Mouse (Mus musculus) gastrocnemius, postnatal 25 days (tissue): ENCODE measurements at regions not wholly inside any gene's neighbourhood (a gene's known extent, or its start where the extent isn't known, plus 50 kb on each side); places are given as distances from the start of the nearest gene placed in this dataset.
"Not testable (repeated sequence)": the region's sequence is repeated elsewhere in the genome, so short reads cannot be mapped to it uniquely, and the experiment has no call there.

Experiments
- DNase-seq: peaks from one replicate; pipeline ENCODE4 v3.0.0; 2022

DNA sequence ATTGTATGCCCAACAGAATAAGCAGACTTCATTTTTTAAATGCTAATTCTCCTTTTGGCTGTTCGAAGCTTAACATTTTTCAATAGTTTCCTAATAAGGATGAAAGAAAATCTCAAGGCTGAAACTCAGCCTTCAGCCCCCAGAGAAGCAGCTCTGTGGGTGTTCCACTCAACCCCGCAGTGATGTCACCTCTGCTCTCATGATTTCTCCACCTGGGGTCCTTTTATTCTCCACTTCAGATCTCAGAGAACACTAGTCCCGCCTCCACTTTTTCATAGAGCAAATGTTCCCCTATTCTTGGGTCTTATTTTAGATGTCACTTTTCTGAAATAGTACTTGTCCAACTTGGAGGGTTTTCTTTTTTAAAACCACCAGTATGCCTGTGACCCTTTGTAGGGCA lies 567.3 kb downstream of the Cntn3 start:
- DNase-seq: no peak

DNA sequence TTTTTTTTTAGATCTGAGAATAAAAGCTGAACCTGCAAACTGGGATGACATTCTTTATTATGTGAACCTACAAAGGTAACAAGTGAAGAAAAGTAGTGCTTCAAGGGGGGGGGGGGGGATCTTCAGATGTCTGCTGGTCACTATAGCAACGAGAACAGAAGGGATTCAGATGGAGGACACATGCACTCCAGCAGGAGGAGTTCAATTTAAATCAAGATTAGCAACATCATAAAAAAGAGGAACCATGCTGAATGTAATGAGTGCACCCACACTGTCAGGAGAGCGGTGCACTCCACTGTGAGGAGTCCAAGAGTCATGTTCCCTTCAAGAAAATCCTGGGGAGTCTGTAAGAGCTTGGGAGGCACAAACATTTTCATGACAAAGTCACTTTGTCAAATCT lies 574.7 kb downstream of the Cntn3 start:
- DNase-seq: no peak

DNA sequence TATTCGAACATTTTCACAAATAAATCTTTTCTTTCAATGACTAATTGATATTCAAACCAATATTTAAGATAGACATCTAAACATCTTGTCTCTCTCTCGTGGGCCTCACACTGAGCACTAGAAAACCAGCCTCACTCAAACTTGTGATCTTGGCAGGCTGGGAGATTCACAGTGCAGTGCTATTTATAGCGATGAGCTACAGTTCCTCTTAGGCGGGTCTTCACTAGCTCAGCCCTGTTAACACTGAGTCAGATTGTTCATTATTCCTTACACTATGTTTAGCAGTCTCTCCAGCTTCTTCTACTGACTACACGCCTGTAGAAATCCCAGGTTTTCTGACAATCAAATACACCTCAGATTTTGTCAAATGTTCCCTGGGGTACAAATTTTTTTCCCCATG lies 575.3 kb downstream of the Cntn3 start:
- DNase-seq: no peak

DNA sequence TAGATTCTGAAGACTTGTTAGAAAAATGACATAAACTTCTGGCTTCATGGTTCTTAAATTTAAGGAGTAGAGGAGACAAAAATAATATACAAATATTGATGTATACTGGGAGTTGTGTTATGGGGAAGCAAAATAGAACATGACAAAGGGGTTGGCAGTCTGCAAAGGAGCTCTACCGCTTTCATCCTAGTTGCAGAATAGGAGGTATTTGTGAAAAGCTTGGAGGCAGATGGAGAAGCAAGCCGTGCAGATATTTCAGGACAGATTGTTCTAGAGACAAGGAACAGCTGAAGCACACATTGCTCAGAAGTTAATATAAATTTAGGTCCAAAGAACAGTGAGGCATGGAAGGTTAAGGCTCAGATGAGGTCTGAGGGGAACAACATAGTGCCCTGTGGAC lies 580.1 kb downstream of the Cntn3 start:
- no peak for DNase-seq

DNA sequence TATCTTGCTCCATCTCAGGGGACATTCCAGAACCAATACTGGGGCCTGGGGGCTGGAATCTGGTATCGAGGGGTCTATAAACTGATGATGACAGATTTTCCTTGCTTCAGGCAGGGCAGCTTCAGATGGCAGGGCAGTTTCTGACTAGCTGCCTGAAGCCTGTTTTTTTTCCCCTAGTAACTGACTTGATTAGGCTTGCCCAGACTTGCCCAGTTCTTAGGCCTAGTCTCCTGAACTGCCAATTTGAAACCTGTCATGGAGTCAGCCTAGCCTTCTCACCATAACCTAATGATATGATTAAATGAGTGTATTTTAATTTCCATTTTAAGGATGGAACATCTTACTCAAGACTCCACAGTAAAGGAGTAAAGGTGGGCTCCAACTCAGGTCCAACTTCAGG lies 591.2 kb downstream of the Cntn3 start:
- no peak for DNase-seq

DNA sequence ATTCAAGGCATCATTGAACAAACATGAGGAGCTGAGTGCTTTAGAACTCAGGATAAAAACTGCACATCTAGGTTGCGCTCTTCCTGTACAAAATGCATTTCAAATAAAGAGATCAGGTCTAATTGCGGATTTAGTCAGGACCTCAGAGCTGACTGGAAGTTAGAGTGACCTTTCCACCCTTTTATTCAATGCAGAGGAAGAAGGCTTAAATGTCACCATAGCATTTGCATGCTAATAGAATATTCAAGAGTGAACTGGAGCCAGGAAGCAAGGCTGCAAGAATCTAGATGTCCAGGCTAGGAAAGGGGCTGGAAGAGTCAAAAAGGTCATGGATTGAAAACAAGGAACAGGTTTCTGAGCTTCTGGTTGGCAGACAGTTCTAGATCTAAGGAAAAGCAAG lies 593.7 kb downstream of the Cntn3 start:
- DNase-seq: no peak

DNA sequence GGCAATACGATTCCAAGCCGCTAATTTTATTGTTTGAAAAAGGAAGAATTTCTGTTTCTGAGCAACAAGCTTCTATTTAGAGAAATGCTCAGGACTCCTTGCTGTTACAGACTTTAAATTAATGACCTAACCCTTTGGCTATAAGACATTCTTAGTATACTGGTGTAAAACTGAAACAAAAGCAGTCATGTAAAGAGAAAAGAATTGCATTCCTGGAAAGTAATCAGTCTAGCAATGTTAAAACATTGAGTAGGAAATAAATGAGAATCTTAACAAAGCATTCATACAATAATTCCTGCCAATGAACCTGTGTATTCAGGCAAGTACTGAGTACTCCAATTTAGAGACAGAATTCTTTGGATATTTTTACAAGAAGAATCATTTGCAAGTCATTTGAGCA lies 587.2 kb upstream of the Pdzrn3 start:
- DNase-seq: no peak

DNA sequence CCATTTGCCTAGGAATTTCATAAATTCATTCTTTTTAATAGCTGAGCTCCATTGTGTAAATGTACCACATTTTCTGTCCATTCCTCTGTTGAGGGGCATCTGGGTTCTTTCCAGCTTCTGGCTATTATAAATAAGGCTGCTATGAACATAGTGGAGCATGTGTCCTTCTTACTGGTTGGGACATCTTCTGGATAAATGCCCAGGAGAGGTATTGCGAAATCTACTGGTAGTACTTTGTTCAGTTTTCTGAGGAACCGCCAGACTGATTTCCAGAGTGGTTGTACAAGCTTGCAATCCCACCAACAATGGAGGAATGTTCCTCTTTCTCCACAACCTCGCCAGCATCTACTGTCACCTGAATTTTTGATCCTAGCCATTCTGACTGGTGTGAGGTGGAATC lies 583.8 kb upstream of the Pdzrn3 start:
- DNase-seq: not testable (repeated sequence)

DNA sequence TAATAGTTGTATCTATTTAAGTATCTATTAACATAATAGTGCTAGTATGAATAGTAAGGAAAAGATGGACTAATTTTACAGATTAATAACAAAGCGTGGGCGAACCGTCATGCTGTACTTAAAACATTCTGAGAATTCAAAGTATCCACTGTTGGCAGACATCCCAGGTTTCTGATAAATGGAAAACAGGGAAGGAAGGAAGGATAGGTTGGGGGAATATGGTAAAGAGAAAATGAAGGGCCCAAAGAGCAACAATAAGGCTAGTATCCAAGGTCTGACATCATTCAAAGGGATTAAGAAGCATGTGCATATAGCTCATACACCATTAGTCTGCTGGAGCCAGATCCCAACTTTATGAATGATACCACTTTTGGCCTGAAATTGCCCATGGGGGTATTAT lies 572.0 kb upstream of the Pdzrn3 start:
- DNase-seq: no peak

DNA sequence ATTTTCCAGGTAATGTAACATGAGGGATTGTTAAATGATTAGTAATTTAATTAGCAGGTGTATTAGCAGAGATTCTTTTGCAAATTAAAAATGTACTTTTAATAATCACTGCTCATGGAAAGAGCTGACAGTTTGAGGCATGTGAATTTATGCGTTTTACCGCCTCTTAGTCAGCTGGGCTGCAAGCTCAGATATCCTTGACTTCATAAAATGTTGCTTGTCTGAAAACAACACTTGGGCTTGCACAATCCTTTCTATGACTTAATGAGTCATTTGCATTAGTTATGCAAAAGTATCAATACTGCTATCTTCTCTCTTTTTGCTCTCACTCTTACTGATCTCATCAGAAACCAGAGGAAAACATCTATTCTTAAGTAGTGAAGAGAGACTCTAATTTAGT lies 571.3 kb upstream of the Pdzrn3 start:
- DNase-seq: no peak

DNA sequence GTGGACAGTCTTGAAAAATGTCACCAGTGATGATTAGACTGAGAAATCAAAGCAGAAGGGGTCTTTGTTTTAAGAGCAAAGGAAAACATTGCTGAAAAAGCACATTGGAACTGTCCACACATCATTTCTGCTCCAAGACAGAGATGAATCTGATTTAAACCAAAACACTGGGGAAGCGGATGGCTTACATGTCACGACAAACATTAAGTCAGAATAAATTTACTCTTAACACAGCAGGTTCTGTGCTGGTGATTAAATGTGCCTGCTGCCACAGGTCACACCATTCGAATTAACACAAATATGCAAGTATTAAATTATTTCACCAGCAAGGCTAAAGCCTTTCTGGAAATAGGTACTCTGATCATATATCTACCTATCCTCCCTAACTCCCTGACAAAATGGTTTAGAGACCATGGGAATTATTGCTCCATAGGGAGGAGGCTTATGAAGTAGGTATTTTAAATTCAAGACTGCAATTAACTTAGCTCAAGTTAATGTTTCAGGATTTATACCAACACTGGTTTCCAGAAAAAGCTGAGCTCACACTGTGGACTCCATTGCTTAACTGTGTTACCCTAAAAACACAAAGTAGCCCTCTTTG lies 562.7 kb upstream of the Pdzrn3 start:
- no peak for DNase-seq

DNA sequence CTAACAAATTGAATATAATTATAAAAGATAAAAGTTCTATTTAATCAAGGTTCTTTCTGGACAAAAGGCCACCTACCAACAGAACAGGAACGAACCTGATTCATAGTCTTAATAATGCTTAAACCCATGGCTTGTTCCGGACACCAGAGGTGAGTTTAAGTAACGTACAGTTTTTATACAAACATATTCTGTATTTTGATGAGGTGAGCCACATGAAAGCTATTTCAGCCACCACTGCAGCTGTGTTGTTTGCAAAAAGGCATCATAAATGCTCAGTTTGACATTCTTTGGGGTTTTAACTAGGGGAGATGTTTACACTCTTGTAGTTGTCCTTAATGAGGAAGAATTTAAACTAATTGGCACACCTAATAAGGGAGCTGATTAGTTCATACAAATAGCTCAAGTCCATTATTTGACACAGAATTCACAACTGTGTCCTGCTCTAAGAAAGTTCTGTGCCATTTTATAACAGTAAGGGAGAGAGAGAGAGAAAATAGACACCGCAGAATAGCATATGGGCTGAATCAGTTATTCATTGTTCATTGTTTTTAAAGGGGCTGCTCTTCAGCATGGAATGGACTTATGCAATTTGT lies 560.8 kb upstream of the Pdzrn3 start:
- DNase-seq: no peak

DNA sequence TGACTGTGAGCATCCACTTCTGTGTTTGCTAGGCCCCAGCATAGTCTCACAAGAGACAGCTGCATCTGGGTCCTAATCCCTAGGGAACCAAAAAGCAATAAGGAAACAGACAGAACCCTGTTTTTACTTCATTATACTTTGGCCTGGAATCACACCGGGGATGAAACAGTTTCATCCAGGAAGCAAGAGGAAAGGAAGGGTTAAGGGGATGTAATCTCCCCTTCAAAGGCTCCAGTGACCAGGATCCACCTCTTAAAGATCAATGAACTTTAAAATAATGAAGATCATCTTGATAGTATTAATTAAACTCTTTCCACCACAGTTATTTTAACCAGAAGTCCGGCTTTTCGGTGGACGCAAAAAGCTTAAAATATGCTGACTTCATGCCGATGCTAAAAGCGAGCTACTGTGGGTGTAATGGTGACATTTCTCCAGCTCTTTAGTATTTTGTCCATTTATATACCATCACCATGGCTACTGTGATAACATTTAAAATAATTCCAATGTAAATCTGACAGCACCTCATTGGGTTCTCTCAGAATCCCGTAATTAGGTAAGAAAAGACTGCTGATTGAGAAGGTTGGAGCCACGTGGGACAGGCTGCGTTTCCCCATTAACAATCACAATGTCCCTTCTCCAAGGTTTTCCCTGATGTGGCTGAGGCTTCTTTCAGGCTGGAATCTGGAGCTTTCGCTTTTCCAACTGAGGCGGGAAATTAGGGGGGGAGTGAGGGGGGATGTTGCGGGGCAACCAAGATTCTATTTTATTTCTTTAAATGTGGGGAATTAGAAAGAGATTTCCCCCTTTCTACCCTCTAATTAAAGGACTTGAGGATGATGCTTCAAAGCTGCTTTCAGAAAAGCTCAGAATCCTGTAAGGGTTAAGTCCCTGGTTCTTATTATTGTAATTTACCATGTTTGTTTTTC lies 560.0 kb upstream of the Pdzrn3 start:
- no peak for DNase-seq

DNA sequence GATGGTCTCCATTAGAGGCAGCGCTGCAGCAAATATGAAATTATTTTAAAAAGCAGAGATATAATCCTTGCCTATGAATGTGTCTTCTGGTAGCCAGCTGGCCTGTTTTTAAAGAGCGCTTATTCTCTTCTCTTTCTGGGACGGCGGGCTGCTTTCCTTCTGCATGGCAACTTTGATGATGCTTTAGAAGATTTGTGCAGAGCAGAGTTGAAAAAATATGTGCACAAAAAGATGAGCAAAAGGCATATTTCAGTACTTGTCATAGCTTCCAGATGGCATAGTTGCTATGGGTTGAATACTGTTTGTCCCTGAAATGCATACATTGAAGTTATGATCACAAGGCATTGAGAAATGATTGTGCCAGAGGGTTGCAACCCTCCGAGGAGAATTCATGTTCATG lies 554.1 kb upstream of the Pdzrn3 start:
- no peak for DNase-seq

DNA sequence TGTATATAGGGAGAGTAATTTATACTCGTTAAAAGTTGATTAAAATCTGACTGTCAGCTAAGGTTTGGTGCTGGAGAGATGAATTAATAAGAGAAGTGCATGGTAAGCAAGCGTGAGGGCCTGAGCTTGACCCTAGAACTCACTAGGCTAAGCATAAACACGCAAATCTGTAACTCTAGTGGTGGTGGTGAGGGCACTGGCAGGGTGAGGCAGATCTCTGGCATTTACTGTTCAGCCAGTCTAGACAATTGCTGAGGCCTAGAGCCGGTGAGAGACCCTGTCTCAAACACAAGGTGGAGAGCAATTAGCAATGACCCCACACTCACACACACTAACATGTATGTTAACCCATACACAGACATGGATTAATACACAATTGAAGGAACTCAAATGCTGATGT lies 544.0 kb upstream of the Pdzrn3 start:
- no peak for DNase-seq

DNA sequence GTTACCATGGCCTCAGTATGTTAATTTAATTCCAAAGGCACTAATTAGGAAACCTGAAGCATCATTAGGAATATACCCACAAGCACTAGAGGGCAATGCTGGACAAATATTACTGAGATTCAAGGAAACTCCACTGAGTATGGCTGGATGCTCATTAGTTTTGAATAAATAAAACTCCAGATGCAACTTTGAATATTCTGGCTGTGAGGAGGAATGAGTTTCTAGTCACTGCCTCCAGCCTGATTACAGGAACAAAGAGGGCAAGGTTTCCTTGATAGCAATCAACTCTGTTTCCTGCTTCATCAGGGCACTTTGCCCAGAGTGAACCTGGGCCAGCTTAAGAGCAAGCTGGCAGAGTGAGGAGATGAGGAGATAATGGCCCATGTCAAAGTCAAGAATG lies 543.5 kb upstream of the Pdzrn3 start:
- no peak for DNase-seq

DNA sequence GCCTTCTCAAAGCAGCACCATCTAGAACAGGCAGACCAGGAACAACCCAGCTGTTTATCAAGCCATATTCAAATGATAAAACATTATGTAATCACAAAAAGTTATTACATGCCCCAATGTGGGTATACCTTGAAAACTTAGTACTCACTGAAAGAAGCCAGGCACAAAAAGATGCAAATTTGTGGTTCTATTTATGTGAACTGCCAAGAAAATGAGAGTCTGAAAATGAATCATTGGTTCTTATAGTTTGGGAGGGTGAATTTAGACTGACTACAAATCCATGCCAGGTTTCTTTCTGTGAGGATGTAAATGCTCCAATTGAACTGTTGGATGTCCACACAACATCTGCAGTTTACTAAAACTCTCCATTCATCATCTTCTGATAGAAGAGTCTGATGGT lies 541.2 kb upstream of the Pdzrn3 start:
- DNase-seq: no peak

DNA sequence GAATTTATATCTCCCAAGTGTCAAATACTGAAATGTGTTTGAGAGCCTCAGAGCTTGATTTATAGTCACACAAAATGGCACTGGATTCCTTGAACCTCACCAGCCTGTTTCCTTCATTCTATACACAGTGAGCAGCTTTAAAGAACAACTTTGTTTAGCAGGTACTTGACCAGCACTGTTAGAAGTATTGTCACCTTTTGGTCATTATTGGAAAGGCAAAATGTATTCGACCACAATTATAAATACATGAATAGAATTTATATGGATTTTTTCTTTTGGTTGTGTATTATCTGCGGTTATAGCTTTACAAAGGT lies 527.3 kb upstream of the Pdzrn3 start:
- no peak for DNase-seq

DNA sequence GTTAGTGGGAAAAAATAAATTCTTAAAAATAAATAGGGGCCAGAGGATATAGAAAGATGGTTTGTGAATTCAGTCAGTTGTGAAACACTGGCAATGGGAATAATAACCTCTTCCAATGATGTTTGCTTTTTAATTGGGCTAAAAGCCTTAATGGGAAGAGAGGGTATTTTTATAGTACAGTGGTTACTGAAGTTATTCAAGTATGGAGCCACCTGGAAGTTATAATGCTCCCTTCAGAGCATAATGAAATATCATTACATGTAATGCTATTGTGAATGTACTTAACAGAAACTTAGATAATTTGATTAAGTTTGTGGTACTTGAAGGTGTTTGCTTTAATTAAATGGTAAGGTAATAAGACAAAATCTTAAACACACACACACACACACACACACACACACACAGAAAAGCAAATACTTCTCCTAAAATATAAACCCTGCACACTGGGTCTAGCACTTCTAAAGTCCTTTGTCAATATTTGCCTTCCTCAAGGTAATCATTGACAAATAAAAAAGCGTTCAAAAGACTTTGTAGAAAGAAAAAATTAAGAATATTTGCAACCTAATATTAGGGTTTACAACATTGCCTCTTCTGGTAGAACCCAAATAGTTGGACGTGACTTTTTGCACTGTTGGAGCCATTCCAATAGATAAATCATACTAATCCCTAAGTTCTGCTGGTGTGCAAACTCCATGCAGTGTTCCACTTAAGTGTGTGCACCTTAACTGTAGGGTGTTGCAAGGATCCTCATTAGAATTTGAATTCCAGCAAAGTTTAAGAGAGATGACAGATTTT lies 526.7 kb upstream of the Pdzrn3 start:
- DNase-seq: no peak

DNA sequence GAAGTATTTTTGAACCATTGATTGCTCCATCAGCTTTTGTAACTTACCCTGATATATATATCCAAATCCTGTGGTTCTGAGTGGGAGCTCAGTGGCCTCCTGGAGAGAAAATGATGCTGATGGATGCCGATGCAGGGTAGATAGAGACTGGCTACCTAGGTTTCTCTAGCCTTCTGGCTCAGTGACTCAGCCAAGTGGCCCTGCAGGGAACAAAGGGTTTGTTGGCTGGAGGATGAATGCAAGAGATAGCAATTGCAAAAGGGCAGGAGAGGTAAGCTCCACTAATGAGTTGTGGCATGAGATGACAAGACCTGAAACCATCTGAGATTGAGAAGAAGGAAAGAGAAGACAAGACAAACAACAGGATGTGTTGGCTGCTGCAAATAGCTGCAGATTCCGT lies 524.6 kb upstream of the Pdzrn3 start:
- DNase-seq: no peak

DNA sequence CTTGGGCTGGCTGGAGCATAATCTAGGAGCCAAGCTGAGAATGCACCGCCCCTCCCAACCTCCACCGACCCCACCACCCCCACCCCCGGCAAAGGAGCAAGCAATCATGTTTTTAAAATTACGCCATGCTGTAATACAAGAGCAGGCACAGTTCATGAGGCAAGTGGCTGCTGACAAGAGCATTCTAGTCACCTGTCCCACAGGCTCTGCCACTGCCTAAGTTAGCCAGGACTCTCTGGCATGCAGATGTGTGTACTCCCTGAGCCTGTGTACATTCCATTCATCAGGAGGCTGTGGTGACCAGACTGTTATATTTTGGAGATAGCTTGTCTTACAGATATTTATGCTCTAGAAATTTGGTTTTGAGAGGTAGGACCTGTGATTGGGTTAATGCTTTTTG lies 520.8 kb upstream of the Pdzrn3 start:
- DNase-seq: no peak

DNA sequence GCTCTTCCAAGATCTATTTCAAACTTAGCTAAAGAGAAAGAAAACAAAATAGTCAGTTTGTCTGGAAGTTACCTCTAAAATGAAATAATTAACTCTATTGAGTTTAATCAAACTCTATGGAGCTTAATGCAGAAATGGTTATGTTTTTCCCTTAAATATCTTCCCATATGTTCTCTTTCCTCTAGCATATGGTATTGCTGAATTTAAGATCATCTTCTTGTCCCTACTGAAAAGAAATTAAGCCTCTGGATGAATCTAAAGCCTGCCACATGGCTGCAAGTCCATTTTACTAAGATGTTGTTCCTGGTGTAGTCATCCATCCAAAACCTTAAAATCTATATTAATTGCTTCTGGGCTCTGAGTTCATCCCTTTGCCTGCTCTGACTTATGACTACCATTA lies 513.0 kb upstream of the Pdzrn3 start:
- DNase-seq: no peak

DNA sequence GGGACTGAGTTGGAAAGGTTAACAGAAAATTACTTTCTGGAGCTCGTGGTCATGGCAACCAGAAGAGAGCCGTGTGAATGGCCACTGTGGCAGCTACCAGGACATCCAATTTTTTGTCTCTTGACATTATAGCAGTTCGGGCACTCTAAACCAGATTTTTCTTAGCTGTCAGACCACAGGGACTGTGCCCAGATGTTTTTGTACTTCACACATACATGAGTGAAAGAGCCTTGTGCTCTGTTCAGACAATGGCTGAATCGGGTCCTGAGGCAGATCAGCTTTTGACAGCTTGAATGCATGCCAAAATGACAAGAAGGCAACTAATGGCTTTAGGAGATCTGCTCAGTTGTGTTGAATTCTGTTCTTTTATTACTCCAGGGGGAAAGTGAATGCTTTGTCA lies 505.2 kb upstream of the Pdzrn3 start:
- DNase-seq: no peak
